Mouse (Mus musculus): ENCODE measurements at regions not wholly inside any gene's neighbourhood (a gene's known extent, or its start where the extent isn't known, plus 50 kb on each side); places are given as distances from the start of the nearest gene placed in this dataset.

- TF ChIP-seq CTCF (IDR thresholded peaks at IDR 0.05; ENCODE audit: low read depth) (no peak), EP300 (IDR thresholded peaks at IDR 0.05; ENCODE audit: low read depth) (no peak)
Observed at GRCm38 (mm10) chr1:164531741-164532140, 73.6 kb upstream of the Atp1b1 start.
